Mouse (Mus musculus): ENCODE results near the gene Kif26b. TPM values are rescaled to one million over a fixed set of nuclear protein-coding genes. Genes with fewer than 3 reads are reported as not detected.

Gene Kif26b
- polyA plus RNA-seq (2012; ENCODE audit: insufficient read depth, insufficient read length, low replicate concordance, missing spikeins): not detected in 2 replicates

GRCm38 (mm10) chr1:178528431-178529351 is at the start of gene Kif26b:
Gene Kif26b (plus strand): TSS chr1:178529125.
- Histone ChIP-seq H3K27ac (ENCODE audit: insufficient read depth, low read depth, low read length) (no peak within 1 kb of the TSS), H3K4me1 (ENCODE audit: control insufficient read depth, insufficient read depth, low read length) (peaks cover 23% of the 10 kb centered on the region), H3K4me3 (ENCODE audit: insufficient read depth, low read depth, low read length) (peak within 1 kb of the TSS; percentile 55)
- WGBS: under 1% methylated on average over 92 of the region's 92 CpGs
- TF ChIP-seq POLR2A (IDR thresholded peaks at IDR 0.05; ENCODE audit: insufficient read depth, low read depth, low read length): no peak
- TF ChIP-seq CTCF (IDR thresholded peaks at IDR 0.05; ENCODE audit: insufficient read depth, low read depth, low read length): no peak

DNA sequence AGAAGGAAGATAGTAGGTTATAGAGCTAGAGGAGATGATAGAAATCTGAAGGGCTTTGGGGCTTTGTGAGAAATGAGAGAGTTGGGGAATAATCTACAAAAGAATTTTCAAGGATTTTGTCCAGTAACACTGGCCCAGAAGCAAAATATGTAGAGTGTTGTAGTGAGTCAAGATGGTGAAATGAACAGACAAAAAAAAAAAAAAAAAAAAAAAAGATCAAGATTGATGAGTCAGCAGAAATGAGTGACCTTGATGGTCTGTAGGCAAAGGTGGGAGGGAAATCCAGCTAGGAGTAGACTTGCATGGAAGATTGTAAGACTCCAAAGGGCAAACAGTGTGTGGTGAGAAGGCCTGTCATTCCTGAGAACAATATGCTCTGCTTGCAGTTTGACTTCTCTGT is 45.1 kb upstream of the Kif26b start:
- TF ChIP-seq CTCF (IDR thresholded peaks at IDR 0.05; ENCODE audit: insufficient read depth, low read depth, low read length) (no peak), POLR2A (IDR thresholded peaks at IDR 0.05; ENCODE audit: insufficient read depth, low read depth, low read length) (no peak)
- H3K4me1 ChIP-seq (ENCODE audit: control insufficient read depth, insufficient read depth, low read length): peaks cover 2% of the 10 kb centered on the region; the same call in 1 of the 2 replicates
- no peak overlapping the region for H3K27ac ChIP-seq (ENCODE audit: insufficient read depth, low read depth, low read length)

GRCm38 (mm10) chr1:178485138-178485867 is 43.6 kb upstream of the Kif26b start:
- WGBS: 94% methylated on average over 5 of the region's 5 CpGs
- Histone ChIP-seq H3K4me3 (ENCODE audit: insufficient read depth, low read depth, low read length) (no peak overlapping the region), H3K4me1 (ENCODE audit: control insufficient read depth, insufficient read depth, low read length) (peaks cover 2% of the 10 kb centered on the region; the same call in 1 of the 2 replicates), H3K27ac (ENCODE audit: insufficient read depth, low read depth, low read length) (no peak overlapping the region)
- no peak for TF ChIP-seq POLR2A (IDR thresholded peaks at IDR 0.05; ENCODE audit: insufficient read depth, low read depth, low read length)
- no peak for TF ChIP-seq CTCF (IDR thresholded peaks at IDR 0.05; ENCODE audit: insufficient read depth, low read depth, low read length)

More for the DNA sequence above, 45.1 kb upstream of the Kif26b start:
- H3K4me3 ChIP-seq (ENCODE audit: insufficient read depth, low read depth, low read length): no peak overlapping the region

- WGBS: 75% methylated on average over 5 of the region's 5 CpGs
- Histone ChIP-seq H3K4me3 (ENCODE audit: insufficient read depth, low read depth, low read length) (no peak overlapping the region), H3K4me1 (ENCODE audit: control insufficient read depth, insufficient read depth, low read length) (peaks cover 2% of the 10 kb centered on the region; the same call in 1 of the 2 replicates), H3K27ac (ENCODE audit: insufficient read depth, low read depth, low read length) (no peak overlapping the region)
- no peak for TF ChIP-seq CTCF (IDR thresholded peaks at IDR 0.05; ENCODE audit: insufficient read depth, low read depth, low read length)
- TF ChIP-seq POLR2A (IDR thresholded peaks at IDR 0.05; ENCODE audit: insufficient read depth, low read depth, low read length): no peak
These were observed 43.1 kb upstream of the Kif26b start for GRCm38 (mm10) chr1:178485868-178486220.

DNA sequence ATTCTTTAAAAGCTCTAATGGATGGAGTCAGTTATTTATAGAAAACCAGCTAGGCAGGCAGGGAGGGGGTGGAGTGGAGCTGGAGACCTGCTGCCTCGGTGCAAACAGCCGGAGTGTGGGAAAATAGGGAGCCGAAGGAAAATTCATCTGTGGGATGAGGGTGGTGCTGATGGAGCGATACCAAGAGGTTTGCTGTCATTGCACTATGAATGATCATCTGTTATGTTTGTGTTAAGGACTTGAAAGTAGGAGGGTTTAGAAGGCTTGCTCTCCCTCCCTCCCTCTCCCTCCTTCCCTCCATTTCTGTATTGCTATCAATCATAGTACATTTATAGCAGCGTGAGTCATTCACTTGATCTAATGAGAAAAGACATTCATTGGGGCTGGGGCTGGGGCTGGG is 42.1 kb upstream of the Kif26b start:
- no peak overlapping the region for H3K27ac ChIP-seq (ENCODE audit: insufficient read depth, low read depth, low read length)
- WGBS: 53% methylated on average over 5 of the region's 5 CpGs
- H3K4me3 ChIP-seq (ENCODE audit: insufficient read depth, low read depth, low read length): no peak overlapping the region
- peaks cover 2% of the 10 kb centered on the region; the same call in 1 of the 2 replicates for H3K4me1 ChIP-seq (ENCODE audit: control insufficient read depth, insufficient read depth, low read length)
- TF ChIP-seq POLR2A (IDR thresholded peaks at IDR 0.05; ENCODE audit: insufficient read depth, low read depth, low read length) (no peak), CTCF (IDR thresholded peaks at IDR 0.05; ENCODE audit: insufficient read depth, low read depth, low read length) (no peak)

DNA sequence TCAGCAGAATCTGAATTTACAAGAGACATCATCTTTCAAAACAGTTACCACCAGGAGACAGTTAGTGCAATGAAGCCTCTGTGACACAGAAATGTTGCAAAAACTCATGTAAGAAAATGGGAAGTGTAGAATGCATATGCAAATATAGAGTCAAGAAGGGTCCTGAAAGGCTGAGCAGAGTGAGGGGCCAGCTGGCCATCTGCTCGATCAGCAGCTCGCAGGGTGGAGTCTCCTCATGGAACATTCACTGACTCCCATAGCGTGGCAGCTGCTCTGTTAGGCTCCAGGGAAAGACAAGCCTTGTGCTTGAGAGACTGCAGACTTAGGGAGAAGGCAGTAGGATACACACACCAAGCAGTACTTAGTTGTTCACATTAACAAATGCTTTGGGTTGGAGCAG is 39.8 kb upstream of the Kif26b start:
- TF ChIP-seq POLR2A (IDR thresholded peaks at IDR 0.05; ENCODE audit: insufficient read depth, low read depth, low read length): no peak
- TF ChIP-seq CTCF (IDR thresholded peaks at IDR 0.05; ENCODE audit: insufficient read depth, low read depth, low read length): no peak
- Histone ChIP-seq H3K4me1 (ENCODE audit: control insufficient read depth, insufficient read depth, low read length) (peaks cover 2% of the 10 kb centered on the region; the same call in 1 of the 2 replicates), H3K4me3 (ENCODE audit: insufficient read depth, low read depth, low read length) (no peak overlapping the region), H3K27ac (ENCODE audit: insufficient read depth, low read depth, low read length) (no peak overlapping the region)
- 64% methylated on average over 3 of the region's 3 CpGs for WGBS

DNA sequence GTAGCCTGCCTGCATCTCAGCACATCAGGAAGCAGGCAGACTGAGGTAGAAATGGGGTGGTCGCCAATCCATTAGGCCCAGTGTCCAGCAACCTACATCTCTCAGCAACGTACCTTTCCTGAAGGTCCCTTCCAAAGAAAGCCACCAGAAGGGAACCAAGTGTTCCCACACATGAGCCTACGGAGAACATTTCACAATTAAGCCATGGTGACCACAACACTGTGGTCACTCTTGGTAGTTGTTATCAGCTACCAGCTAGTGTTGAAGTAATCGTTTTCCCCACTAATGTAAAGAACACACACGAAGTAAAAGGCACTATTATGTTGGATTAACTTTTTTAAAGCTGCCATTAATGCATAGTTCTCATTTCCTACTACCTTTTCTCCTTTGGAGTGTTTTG is 37.2 kb upstream of the Kif26b start:
- Histone ChIP-seq H3K4me1 (ENCODE audit: control insufficient read depth, insufficient read depth, low read length) (peaks cover 1% of the 10 kb centered on the region; the same call in 1 of the 2 replicates), H3K27ac (ENCODE audit: insufficient read depth, low read depth, low read length) (no peak overlapping the region), H3K4me3 (ENCODE audit: insufficient read depth, low read depth, low read length) (no peak overlapping the region)
- 88% methylated on average over 5 of the region's 5 CpGs for WGBS
- TF ChIP-seq CTCF (IDR thresholded peaks at IDR 0.05; ENCODE audit: insufficient read depth, low read depth, low read length) (no peak), POLR2A (IDR thresholded peaks at IDR 0.05; ENCODE audit: insufficient read depth, low read depth, low read length) (no peak)

GRCm38 (mm10) chr1:178492493-178492892 is 36.4 kb upstream of the Kif26b start:
- Histone ChIP-seq H3K4me1 (ENCODE audit: control insufficient read depth, insufficient read depth, low read length) (no peaks in the 10 kb centered on the region), H3K4me3 (ENCODE audit: insufficient read depth, low read depth, low read length) (no peak overlapping the region), H3K27ac (ENCODE audit: insufficient read depth, low read depth, low read length) (no peak overlapping the region)
- WGBS: 69% methylated on average over 2 of the region's 2 CpGs
- no peak for TF ChIP-seq CTCF (IDR thresholded peaks at IDR 0.05; ENCODE audit: insufficient read depth, low read depth, low read length)
- TF ChIP-seq POLR2A (IDR thresholded peaks at IDR 0.05; ENCODE audit: insufficient read depth, low read depth, low read length): no peak

DNA sequence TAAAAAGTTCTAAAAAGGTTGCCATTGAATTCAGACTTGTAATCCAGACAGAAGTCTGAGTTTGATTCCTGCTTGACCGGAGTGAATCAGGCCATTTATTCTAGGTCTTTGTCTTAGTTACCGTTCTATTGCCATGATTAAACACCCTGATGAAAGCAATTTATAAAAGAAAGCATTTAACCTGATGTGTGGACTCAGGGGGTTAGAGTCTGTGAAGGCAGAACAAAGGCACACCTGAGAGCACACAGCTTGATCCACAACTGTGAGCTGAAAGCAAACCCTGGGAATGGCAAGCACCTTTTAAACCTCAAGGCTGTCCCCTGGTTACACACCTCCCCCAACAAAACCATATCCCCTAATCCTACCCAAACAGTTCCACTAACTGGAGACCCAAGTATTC is 32.7 kb upstream of the Kif26b start:
- Histone ChIP-seq H3K4me1 (ENCODE audit: control insufficient read depth, insufficient read depth, low read length) (no peaks in the 10 kb centered on the region), H3K4me3 (ENCODE audit: insufficient read depth, low read depth, low read length) (no peak overlapping the region), H3K27ac (ENCODE audit: insufficient read depth, low read depth, low read length) (no peak overlapping the region)
- WGBS: 66% methylated on average over 2 of the region's 2 CpGs
- TF ChIP-seq CTCF (IDR thresholded peaks at IDR 0.05; ENCODE audit: insufficient read depth, low read depth, low read length) (no peak), POLR2A (IDR thresholded peaks at IDR 0.05; ENCODE audit: insufficient read depth, low read depth, low read length) (no peak)
